Mouse (Mus musculus): ENCODE measurements around the gene Nfkbia. TPM values are rescaled to one million over a fixed set of nuclear protein-coding genes. Genes with fewer than 3 reads are reported as not detected.

Nfkbia gene
- polyA plus RNA-seq, 1 experiment from 2014 or later: 49.6 TPM

- Histone ChIP-seq H3K27me3 (ENCODE audit: control insufficient read depth, insufficient read depth, low read length) (no peaks in the 10 kb centered on the region), H3K9me3 (ENCODE audit: control insufficient read depth, low read length) (no peaks in the 10 kb centered on the region), H3K4me1 (ENCODE audit: control insufficient read depth, insufficient read depth, low read length) (peaks cover 40% of the 10 kb centered on the region), H3K36me3 (ENCODE audit: control insufficient read depth, insufficient read depth, low read length) (no peaks in the 10 kb centered on the region), H3K4me2 (ENCODE audit: low read length) (peak overlapping the region; percentile 28), H3K27ac (replicated peaks; ENCODE audit: low read depth, low read length) (peak overlapping the region; percentile 65), H3K4me3 (replicated peaks; ENCODE audit: low read depth, low read length) (no peak overlapping the region), H3K9ac (replicated peaks; ENCODE audit: low read length) (no peak overlapping the region)
- ATAC-seq (ENCODE audit: low FRiP score, low TSS enrichment) (peak; percentile 62), DNase-seq (peak; percentile 70)
- WGBS: 6% methylated on average over 16 of the region's 16 CpGs
Measured at GRCm38 (mm10) chr12:55463992-55464845, 28.2 kb downstream of the Nfkbia start.

- no peaks in the 10 kb centered on the region for H3K9me3 ChIP-seq (ENCODE audit: control insufficient read depth, low read length)
- no peak overlapping the region for H3K4me2 ChIP-seq (ENCODE audit: low read length)
- no peaks in the 10 kb centered on the region for H3K27me3 ChIP-seq (ENCODE audit: control insufficient read depth, insufficient read depth, low read length)
- peaks cover 37% of the 10 kb centered on the region for H3K4me1 ChIP-seq (ENCODE audit: control insufficient read depth, insufficient read depth, low read length)
- no peak overlapping the region for H3K4me3 ChIP-seq (replicated peaks; ENCODE audit: low read depth, low read length)
- no peaks in the 10 kb centered on the region for H3K36me3 ChIP-seq (ENCODE audit: control insufficient read depth, insufficient read depth, low read length)
- H3K9ac ChIP-seq (replicated peaks; ENCODE audit: low read length): no peak overlapping the region
- H3K27ac ChIP-seq (replicated peaks; ENCODE audit: low read depth, low read length): no peak overlapping the region
- ATAC-seq (ENCODE audit: low FRiP score, low TSS enrichment): no peak
- WGBS: 73% methylated on average over 5 of the region's 5 CpGs
- no peak for DNase-seq
Measured at GRCm38 (mm10) chr12:55463087-55463486, 29.4 kb downstream of the Nfkbia start.

GRCm38 (mm10) chr12:55462456-55462855 is 30.0 kb downstream of the Nfkbia start:
- Histone ChIP-seq H3K27me3 (ENCODE audit: control insufficient read depth, insufficient read depth, low read length) (no peaks in the 10 kb centered on the region), H3K4me1 (ENCODE audit: control insufficient read depth, insufficient read depth, low read length) (peaks cover 32% of the 10 kb centered on the region), H3K36me3 (ENCODE audit: control insufficient read depth, insufficient read depth, low read length) (no peaks in the 10 kb centered on the region), H3K4me2 (ENCODE audit: low read length) (no peak overlapping the region), H3K4me3 (replicated peaks; ENCODE audit: low read depth, low read length) (no peak overlapping the region), H3K9me3 (ENCODE audit: control insufficient read depth, low read length) (no peaks in the 10 kb centered on the region), H3K27ac (replicated peaks; ENCODE audit: low read depth, low read length) (no peak overlapping the region), H3K9ac (replicated peaks; ENCODE audit: low read length) (no peak overlapping the region)
- 83% methylated on average over 6 of the region's 6 CpGs for WGBS
- ATAC-seq (ENCODE audit: low FRiP score, low TSS enrichment) (no peak), DNase-seq (no peak)

- DNase-seq (no peak), ATAC-seq (ENCODE audit: low FRiP score, low TSS enrichment) (no peak)
- Histone ChIP-seq H3K27me3 (ENCODE audit: control insufficient read depth, insufficient read depth, low read length) (no peaks in the 10 kb centered on the region), H3K4me3 (replicated peaks; ENCODE audit: low read depth, low read length) (no peak overlapping the region), H3K9me3 (ENCODE audit: control insufficient read depth, low read length) (no peaks in the 10 kb centered on the region), H3K9ac (replicated peaks; ENCODE audit: low read length) (no peak overlapping the region), H3K36me3 (ENCODE audit: control insufficient read depth, insufficient read depth, low read length) (no peaks in the 10 kb centered on the region), H3K4me2 (ENCODE audit: low read length) (no peak overlapping the region), H3K27ac (replicated peaks; ENCODE audit: low read depth, low read length) (no peak overlapping the region), H3K4me1 (ENCODE audit: control insufficient read depth, insufficient read depth, low read length) (peaks cover 31% of the 10 kb centered on the region)
- 90% methylated on average over 6 of the region's 6 CpGs for WGBS
Measured at GRCm38 (mm10) chr12:55461767-55462166, 30.7 kb downstream of the Nfkbia start.

GRCm38 (mm10) chr12:55460900-55461299 is 31.5 kb downstream of the Nfkbia start:
- no peak overlapping the region for H3K27ac ChIP-seq (replicated peaks; ENCODE audit: low read depth, low read length)
- WGBS: 76% methylated on average over 4 of the region's 4 CpGs
- peaks cover 22% of the 10 kb centered on the region for H3K4me1 ChIP-seq (ENCODE audit: control insufficient read depth, insufficient read depth, low read length)
- no peak overlapping the region for H3K4me2 ChIP-seq (ENCODE audit: low read length)
- H3K4me3 ChIP-seq (replicated peaks; ENCODE audit: low read depth, low read length): no peak overlapping the region
- no peaks in the 10 kb centered on the region for H3K9me3 ChIP-seq (ENCODE audit: control insufficient read depth, low read length)
- no peak overlapping the region for H3K9ac ChIP-seq (replicated peaks; ENCODE audit: low read length)
- DNase-seq (no peak), ATAC-seq (ENCODE audit: low FRiP score, low TSS enrichment) (no peak)
- H3K27me3 ChIP-seq (ENCODE audit: control insufficient read depth, insufficient read depth, low read length): no peaks in the 10 kb centered on the region
- no peaks in the 10 kb centered on the region for H3K36me3 ChIP-seq (ENCODE audit: control insufficient read depth, insufficient read depth, low read length)

GRCm38 (mm10) chr12:55459739-55460138 is 32.7 kb downstream of the Nfkbia start:
- ATAC-seq (ENCODE audit: low FRiP score, low TSS enrichment): no peak
- Histone ChIP-seq H3K27me3 (ENCODE audit: control insufficient read depth, insufficient read depth, low read length) (no peaks in the 10 kb centered on the region), H3K4me2 (ENCODE audit: low read length) (no peak overlapping the region), H3K4me1 (ENCODE audit: control insufficient read depth, insufficient read depth, low read length) (peaks cover 10% of the 10 kb centered on the region), H3K4me3 (replicated peaks; ENCODE audit: low read depth, low read length) (no peak overlapping the region), H3K36me3 (ENCODE audit: control insufficient read depth, insufficient read depth, low read length) (no peaks in the 10 kb centered on the region), H3K27ac (replicated peaks; ENCODE audit: low read depth, low read length) (no peak overlapping the region), H3K9ac (replicated peaks; ENCODE audit: low read length) (no peak overlapping the region), H3K9me3 (ENCODE audit: control insufficient read depth, low read length) (no peaks in the 10 kb centered on the region)
- DNase-seq: no peak
- 91% methylated on average over 8 of the region's 8 CpGs for WGBS

- Histone ChIP-seq H3K27ac (replicated peaks; ENCODE audit: low read depth, low read length) (no peak overlapping the region), H3K9me3 (ENCODE audit: control insufficient read depth, low read length) (no peaks in the 10 kb centered on the region), H3K36me3 (ENCODE audit: control insufficient read depth, insufficient read depth, low read length) (no peaks in the 10 kb centered on the region), H3K4me3 (replicated peaks; ENCODE audit: low read depth, low read length) (no peak overlapping the region), H3K4me1 (ENCODE audit: control insufficient read depth, insufficient read depth, low read length) (no peaks in the 10 kb centered on the region), H3K9ac (replicated peaks; ENCODE audit: low read length) (no peak overlapping the region), H3K4me2 (ENCODE audit: low read length) (no peak overlapping the region), H3K27me3 (ENCODE audit: control insufficient read depth, insufficient read depth, low read length) (no peaks in the 10 kb centered on the region)
- DNase-seq (no peak), ATAC-seq (ENCODE audit: low FRiP score, low TSS enrichment) (no peak)
- 93% methylated on average over 5 of the region's 5 CpGs for WGBS
Measured at GRCm38 (mm10) chr12:55456893-55457292, 35.6 kb downstream of the Nfkbia start.

- Histone ChIP-seq H3K4me1 (ENCODE audit: control insufficient read depth, insufficient read depth, low read length) (no peaks in the 10 kb centered on the region), H3K9ac (replicated peaks; ENCODE audit: low read length) (no peak overlapping the region), H3K4me3 (replicated peaks; ENCODE audit: low read depth, low read length) (no peak overlapping the region), H3K27me3 (ENCODE audit: control insufficient read depth, insufficient read depth, low read length) (no peaks in the 10 kb centered on the region), H3K4me2 (ENCODE audit: low read length) (no peak overlapping the region), H3K36me3 (ENCODE audit: control insufficient read depth, insufficient read depth, low read length) (no peaks in the 10 kb centered on the region), H3K9me3 (ENCODE audit: control insufficient read depth, low read length) (no peaks in the 10 kb centered on the region), H3K27ac (replicated peaks; ENCODE audit: low read depth, low read length) (no peak overlapping the region)
- no peak for ATAC-seq (ENCODE audit: low FRiP score, low TSS enrichment)
- WGBS: 71% methylated on average over 3 of the region's 3 CpGs
- DNase-seq: no peak
Measured at GRCm38 (mm10) chr12:55456136-55456535, 36.3 kb downstream of the Nfkbia start.

- WGBS: 78% methylated on average over 10 of the region's 10 CpGs
- Histone ChIP-seq H3K4me1 (ENCODE audit: control insufficient read depth, insufficient read depth, low read length) (no peaks in the 10 kb centered on the region), H3K9ac (replicated peaks; ENCODE audit: low read length) (no peak overlapping the region), H3K4me2 (ENCODE audit: low read length) (no peak overlapping the region), H3K4me3 (replicated peaks; ENCODE audit: low read depth, low read length) (no peak overlapping the region), H3K27ac (replicated peaks; ENCODE audit: low read depth, low read length) (no peak overlapping the region), H3K36me3 (ENCODE audit: control insufficient read depth, insufficient read depth, low read length) (no peaks in the 10 kb centered on the region), H3K27me3 (ENCODE audit: control insufficient read depth, insufficient read depth, low read length) (no peaks in the 10 kb centered on the region), H3K9me3 (ENCODE audit: control insufficient read depth, low read length) (no peaks in the 10 kb centered on the region)
- DNase-seq: no peak
- ATAC-seq (ENCODE audit: low FRiP score, low TSS enrichment): no peak
Measured at GRCm38 (mm10) chr12:55455206-55455605, 37.2 kb downstream of the Nfkbia start.
